Mouse (Mus musculus) megakaryocyte progenitor cell, adult 5-6 weeks (primary cell): ENCODE measurements at regions not wholly inside any gene's neighbourhood (a gene's known extent, or its start where the extent isn't known, plus 50 kb on each side); places are given as distances from the start of the nearest gene placed in this dataset.
A peak's percentile ranks its signal among the peaks of the same experiment; 100 is the strongest.
"Not testable (repeated sequence)": the region's sequence is repeated elsewhere in the genome, so short reads cannot be mapped to it uniquely, and the experiment has no call there.

Experiments used
- ATAC-seq: replicated peaks from 2 replicates; pipeline ENCODE4 v1.8.0; 2016; ENCODE audit warnings: mild to moderate bottlenecking, moderate TSS enrichment, inconsistent platforms; ENCODE audit not compliant: poor library complexity

DNA sequence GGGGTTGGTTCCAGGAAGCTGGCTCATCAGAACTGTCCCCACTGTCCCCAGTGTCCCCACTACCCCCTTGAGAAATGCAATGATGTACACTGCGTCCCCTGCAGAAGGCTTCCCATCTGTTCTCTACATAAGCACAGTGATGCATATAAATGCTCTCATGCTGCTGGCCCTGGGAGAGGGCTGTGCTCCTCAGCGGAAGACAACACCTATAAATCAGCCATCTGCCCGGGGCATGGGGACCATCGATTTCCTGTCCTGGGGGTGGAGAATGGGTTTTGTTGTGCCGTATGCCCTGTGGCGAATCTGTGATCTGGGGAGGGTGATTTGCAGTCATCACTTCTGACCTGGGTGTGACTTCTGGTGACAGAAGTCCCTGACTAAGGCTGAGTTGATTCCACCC is 174.9 kb upstream of the Sulf2 start:
- no peak for ATAC-seq

GRCm38 (mm10) chr2:166329556-166330340 is 174.3 kb upstream of the Sulf2 start:
- no peak for ATAC-seq

- ATAC-seq = 0 out of 2 replicates have a peak, but pooled peaks have one; percentile 50
These were observed 171.5 kb upstream of the Sulf2 start for GRCm38 (mm10) chr2:166326932-166327331.

DNA sequence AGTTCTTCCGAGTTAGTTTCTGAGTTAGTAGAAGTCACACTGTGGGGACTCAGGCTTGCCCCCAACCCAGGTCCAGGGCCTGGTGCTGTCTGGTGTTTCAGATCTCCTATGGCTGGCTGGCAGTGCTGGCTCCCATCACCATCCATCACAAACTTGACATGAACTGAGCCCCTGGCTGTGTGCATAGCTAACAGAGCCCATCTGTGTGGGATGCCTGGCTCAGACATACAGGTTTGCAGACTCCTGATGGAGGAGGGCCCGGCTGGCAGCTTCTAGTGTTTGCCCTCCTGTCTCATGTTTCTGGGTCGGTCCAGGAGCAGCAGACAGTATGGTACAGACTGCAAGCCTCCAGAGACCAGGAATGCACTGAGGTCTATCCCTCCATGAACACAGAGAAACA is 169.5 kb upstream of the Sulf2 start:
- ATAC-seq = no peak

GRCm38 (mm10) chr2:166324439-166324838 is 169.0 kb upstream of the Sulf2 start:
- ATAC-seq = no peak

GRCm38 (mm10) chr2:166322668-166323043 is 167.2 kb upstream of the Sulf2 start:
- ATAC-seq = no peak

DNA sequence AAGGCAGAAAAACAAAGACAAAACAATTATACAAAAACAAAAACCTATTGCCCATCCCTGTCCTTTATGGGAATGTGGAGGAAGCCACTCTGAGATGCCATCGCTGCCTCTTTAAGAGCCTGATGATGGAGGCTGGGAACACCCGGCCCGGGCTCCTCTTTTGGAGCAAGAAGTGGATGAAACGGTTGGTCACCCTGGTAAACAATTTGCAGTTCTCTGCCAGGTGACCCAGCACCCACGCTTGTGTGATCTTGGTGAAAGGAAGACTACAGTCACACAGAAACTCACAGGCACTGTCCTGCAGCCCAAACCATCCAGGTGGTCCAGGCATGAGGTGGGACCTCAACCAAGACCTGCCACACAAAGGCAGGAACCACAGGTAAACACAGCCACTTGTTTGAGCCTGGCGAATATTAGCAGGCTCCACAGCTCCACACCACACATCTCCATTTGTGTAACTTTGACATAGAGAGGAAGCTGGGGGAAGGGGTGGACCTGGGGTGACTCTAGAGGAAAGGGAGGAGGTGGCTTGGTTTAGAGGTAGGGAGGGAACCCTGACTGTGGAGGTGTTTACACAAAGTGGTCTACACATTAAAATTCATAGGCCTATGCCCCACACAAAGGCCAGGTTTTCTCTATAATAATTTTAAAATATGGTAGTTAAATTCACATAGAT is 166.7 kb upstream of the Sulf2 start:
- ATAC-seq = no peak

DNA sequence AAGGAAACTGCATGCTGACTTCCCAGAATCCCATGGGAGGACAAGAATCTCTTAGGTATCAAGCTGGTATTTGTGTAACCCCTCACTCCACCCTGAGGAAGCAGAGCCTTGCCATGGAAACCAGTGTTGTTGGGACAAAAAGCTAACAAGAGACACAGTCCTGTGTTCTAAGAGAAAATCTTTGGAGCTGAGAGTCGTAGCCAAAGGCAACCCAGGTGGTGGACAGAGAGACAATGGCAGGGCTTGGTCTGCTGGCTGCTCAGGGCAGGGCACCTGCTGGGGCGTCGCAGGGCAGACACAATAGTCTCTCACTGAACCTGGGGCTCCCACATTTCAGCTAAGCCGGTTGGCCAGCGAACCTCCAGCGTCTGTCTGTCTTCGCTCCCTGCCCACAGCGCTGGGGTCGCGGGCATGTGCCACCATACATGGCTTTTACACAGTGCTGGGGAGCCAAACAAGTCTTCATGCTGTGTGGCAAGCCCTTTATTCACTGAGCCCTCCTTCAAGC is 161.0 kb upstream of the Sulf2 start:
- ATAC-seq = no peak

- no peak for ATAC-seq
These were observed 155.0 kb upstream of the Sulf2 start for GRCm38 (mm10) chr2:166310438-166310837.

DNA sequence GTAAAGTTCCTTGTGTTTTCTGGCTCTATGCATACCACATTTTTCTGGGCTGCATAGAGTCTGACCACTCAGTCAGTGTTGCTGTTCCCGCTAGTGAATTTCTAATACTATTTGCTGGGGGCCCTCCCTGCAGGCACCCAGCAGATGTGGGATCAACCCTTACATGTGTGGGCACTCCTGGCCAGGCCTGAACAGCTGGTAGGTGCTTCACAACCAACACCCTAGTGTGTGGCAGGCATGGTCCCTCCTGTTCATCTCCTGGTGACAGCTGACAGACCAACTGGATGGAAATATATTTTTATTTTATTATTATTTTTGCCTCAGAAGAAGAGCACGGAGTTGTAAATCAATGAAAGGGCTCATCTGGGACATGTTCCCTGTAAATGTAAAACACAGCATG is 154.4 kb upstream of the Sulf2 start:
- ATAC-seq = no peak

GRCm38 (mm10) chr2:166307551-166307950 is 152.1 kb upstream of the Sulf2 start:
- ATAC-seq = no peak

- no peak for ATAC-seq
These were observed 149.9 kb upstream of the Sulf2 start for GRCm38 (mm10) chr2:166305044-166306002.

DNA sequence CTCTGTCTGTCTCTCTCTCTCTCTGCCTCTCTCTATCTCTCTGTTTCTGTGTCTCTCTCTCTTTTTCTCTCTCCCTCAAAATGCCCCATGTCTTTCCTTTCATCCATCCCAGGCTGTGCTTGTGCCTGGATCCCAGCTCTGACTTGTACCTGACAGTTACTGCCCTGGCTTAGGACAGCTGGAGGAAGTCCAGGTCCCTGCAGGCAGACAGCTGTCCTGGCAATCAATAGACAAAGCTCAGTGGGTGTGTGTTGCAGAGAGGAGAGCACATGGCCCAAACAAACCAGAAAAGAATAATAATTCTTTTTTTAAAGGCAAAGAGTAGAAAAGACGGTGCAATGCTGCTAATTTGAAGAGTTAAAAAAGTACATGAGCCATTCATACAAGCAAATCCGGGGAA is 148.4 kb upstream of the Sulf2 start:
- no peak for ATAC-seq

GRCm38 (mm10) chr2:166301161-166301560 is 145.7 kb upstream of the Sulf2 start:
- no peak for ATAC-seq

DNA sequence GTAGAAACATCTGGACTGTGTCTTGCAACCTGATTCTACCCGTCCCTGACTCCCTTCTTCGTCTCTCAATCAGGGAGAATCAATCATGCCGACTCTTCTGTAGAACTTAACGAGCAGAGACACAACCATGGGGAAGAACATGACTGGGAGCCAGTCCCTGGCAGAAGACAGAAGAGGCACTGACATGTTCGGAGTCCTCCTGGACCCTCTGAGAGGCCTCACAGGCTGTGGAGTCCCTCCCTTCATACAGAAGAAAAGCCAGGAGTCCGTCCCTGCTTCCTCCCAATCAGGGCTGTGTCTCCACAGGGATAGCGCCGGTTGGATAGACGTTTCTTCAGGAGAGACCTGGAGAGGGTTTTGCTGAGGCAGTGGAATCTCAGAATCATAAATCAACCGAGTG is 139.2 kb upstream of the Sulf2 start:
- no peak for ATAC-seq

GRCm38 (mm10) chr2:166292987-166293386 is 137.5 kb upstream of the Sulf2 start:
- peak; percentile 46; the same call in 1 of the 2 replicates for ATAC-seq

DNA sequence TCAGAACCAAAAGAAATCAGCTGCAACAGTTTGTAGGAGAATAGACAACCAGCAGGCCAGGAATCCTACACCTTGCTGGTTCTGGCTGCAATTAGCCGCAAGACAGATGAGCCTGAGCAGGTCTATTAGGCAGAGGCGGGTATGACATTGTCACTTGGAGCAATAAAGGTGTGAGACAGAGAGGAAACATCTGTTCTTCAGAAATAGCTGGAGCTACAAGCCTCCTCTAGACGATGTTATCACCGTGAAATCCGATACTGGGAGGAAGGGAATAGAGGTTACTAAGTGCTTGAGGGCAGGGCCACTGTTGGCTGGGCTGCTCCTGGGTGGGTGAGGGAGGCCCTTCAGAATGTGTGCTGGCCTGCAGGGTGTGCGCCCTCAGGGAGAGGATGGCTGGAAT is 135.8 kb upstream of the Sulf2 start:
- no peak for ATAC-seq

DNA sequence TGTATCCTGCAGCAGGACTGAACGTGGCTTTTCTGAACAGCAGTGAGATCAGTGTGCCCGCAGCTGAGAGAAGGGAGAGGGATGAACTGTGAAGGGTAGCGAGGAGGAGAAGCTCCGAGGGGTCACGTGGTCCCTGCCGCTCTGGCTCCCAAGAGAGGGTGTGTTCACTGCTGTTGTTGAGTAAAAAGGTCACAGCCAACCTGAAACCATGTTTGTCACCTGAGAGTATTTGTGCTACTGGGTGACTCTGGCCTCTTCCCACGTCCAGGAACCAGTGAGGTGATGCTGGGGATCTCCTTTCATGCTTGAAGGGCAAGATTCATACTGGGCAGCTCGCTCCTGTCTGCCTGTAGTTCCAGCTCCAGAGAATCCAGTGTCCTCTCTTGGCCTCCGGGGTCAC is 135.4 kb upstream of the Sulf2 start:
- ATAC-seq = no peak

DNA sequence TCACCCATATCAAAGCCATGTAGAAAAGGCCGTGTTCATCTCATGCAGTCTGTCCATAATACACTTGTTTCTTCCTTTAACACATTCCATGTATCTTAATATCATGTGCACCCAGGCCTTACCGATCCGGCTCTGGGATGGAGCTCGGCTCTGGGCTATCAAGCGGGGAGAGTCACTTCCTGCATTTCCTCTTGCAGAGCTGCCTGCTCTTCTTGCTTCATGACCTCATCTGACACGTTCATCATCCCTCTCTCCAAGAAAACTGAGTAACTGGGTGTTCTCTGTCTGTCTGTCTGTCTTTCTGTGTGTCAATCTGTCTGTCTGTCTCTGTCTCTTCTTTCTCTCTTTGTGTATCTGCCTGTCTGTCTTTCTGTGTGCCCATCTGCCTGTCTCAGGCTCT is 133.7 kb upstream of the Sulf2 start:
- ATAC-seq = peak; percentile 46

DNA sequence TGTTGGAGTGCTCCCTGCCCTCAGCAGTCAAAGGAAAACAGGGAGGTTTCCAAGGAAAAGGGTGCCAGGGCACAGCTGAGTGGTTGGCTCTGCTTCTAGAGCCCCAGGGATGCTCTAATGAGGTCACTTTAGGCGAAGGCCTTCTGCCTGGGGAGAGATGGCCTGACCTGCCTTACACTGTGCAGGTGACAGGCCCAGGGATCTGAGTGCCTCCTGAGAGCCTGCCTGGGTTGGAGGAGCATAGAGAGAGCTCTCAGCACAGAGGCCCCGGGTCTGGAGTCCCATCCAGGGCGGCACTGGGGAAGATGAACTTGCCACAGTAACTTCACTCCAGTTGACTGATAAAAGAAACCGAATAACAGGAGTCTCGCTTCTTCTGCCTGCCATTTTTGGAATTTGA is 125.7 kb upstream of the Sulf2 start:
- not testable (repeated sequence) for ATAC-seq

DNA sequence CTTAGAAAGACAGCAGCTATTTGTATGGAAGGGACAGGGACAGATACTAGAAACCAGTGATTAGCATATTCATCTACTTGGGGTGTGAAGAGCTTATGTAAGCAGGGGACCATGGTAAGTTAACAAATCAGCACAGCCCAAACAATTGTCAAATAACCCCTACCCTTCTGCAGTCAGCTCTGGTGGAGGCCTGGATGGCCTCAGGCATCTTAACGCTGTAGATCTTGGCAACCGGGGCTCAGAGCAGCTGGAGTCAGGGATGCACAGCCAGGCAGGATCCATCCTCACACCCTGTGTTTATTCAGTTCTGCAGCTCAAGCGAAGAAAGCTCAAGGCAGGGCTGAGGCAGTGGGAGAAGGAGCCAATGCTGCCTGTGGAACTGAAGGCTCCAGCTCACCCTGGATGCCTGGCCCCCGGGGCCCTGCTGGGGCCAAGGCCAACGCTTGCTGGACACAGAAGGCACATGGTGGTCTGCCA is 125.2 kb upstream of the Sulf2 start:
- ATAC-seq = no peak
